Mouse (Mus musculus) liver, embryonic 14.5 days (tissue): ENCODE data around the gene Srf. TPM values are rescaled to one million over a fixed set of nuclear protein-coding genes. Genes with fewer than 3 reads are reported as not detected.
A peak's percentile ranks its signal among the peaks of the same experiment; 100 is the strongest.

Experiments
- ATAC-seq: fragments of 200-750 bp; cut with Nextera tagmentation; 2 replicates; pipeline ENCODE4 v1.8.0; 2017; ENCODE audit warnings: moderate number of reproducible peaks, mild to moderate bottlenecking, moderate library complexity; ENCODE audit not compliant: insufficient read depth
- DNase-seq, 3 experiments: peaks; one replicate each; pipeline ENCODE4 v3.0.0-alpha.2; 2012 to 2013; ENCODE audit warnings: low read depth in 3 of 3, low spot score in 3 of 3
- H3K27ac ChIP-seq: fragments of 300-500 bp; sonication (generic); 2 replicates; pipeline ENCODE4 v1.5.1; 2014; ENCODE audit warnings: moderate library complexity, mild to moderate bottlenecking, control low read depth, inconsistent platforms
- H3K27me3 ChIP-seq: fragments of 300-500 bp; sonication (generic); 2 replicates; pipeline ENCODE4 v1.6.1; 2014; ENCODE audit warnings: mild to moderate bottlenecking, low read length, moderate library complexity; ENCODE audit not compliant: control insufficient read depth, insufficient read depth
- H3K36me3 ChIP-seq: fragments of 300-500 bp; sonication (generic); replicated peaks from 2 replicates; pipeline ENCODE4 v1.6.1; 2014; ENCODE audit warnings: low read depth; ENCODE audit not compliant: control insufficient read depth, insufficient read depth
- H3K4me1 ChIP-seq, 2 experiments: fragments of 200-500 bp in 1 of 2; fragments of 300-500 bp in 1 of 2; sonication (generic) in 1 of 2; replicated peaks; 2 replicates each; pipeline ENCODE4 v1.6.1; 2012 to 2014; ENCODE audit warnings: antibody characterized with exemption in 1 of 2, inconsistent platforms in 1 of 2, low read length in 1 of 2; ENCODE audit not compliant: control insufficient read depth in 2 of 2, insufficient read depth in 2 of 2
- H3K4me2 ChIP-seq: fragments of 300-500 bp; sonication (generic); 2 replicates; pipeline ENCODE4 v1.6.1; 2014; ENCODE audit warnings: low read depth, mild to moderate bottlenecking, control low read depth, moderate library complexity
- H3K4me3 ChIP-seq, 2 experiments: fragments of 200-500 bp in 1 of 2; fragments of 300-500 bp in 1 of 2; sonication (generic) in 1 of 2; 2 replicates each; pipeline ENCODE4 v1.5.1; 2012 to 2014; ENCODE audit warnings: low read depth in 2 of 2, low read length in 2 of 2, mild to moderate bottlenecking in 2 of 2, control low read depth in 1 of 2, inconsistent platforms in 1 of 2, moderate library complexity in 1 of 2; ENCODE audit not compliant: insufficient read depth in 1 of 2
- H3K9ac ChIP-seq: fragments of 300-500 bp; sonication (generic); replicated peaks from 2 replicates; pipeline ENCODE4 v1.6.1; 2014; ENCODE audit warnings: mild to moderate bottlenecking, control low read depth, moderate library complexity
- H3K9me3 ChIP-seq: fragments of 300-500 bp; sonication (generic); 2 replicates; pipeline ENCODE4 v1.6.1; 2016; ENCODE audit warnings: low read length, mixed read lengths; ENCODE audit not compliant: control insufficient read depth
- CTCF ChIP-seq: IDR thresholded peaks from 2 replicates; pipeline ENCODE4 v1.5.1; 2016; ENCODE audit warnings: antibody characterized with exemption, low read depth, control low read depth
- EP300 ChIP-seq: IDR thresholded peaks from 2 replicates; pipeline ENCODE4 v1.6.1; 2016; ENCODE audit warnings: antibody characterized with exemption, low read depth
- WGBS: fragments of 180-500 bp; shearing (Covaris S2); extraction: QIAGEN DNeasy Blood & Tissue Kit; methylation state at CpG from one replicate; pipeline ENCODE4 v1.1.7; 2014; ENCODE audit not compliant: insufficient replicate concordance; 5-methylcytosine and 5-hydroxymethylcytosine counted together
- polyA plus RNA-seq, 2 experiments: library from polyadenylated mRNA; depleted of rRNA in 1 of 2; stranded (reverse) in 1 of 2; unstranded in 1 of 2; fragments of >200 nt; fragmentation: Nextera tagmentation in 1 of 2; extraction: Ambion mirVana in 1 of 2; gene quantifications; 2 replicates each; pipeline versions ENCODE4 v1.2.1 to v1.2.3; 2012 to 2014

The Srf gene
- polyA plus RNA-seq, 2 experiments, result 2.5 to 16.0 TPM

- Histone ChIP-seq H3K4me2 (no peak overlapping the region), H3K27me3 (peaks cover 9% of the 10 kb centered on the region), H3K4me1 (peaks cover 9 to 20% of the 10 kb centered on the region in 2 experiments), H3K27ac (no peak overlapping the region), H3K4me3 (no peak overlapping the region), H3K36me3 (peaks cover 13% of the 10 kb centered on the region), H3K9ac (no peak overlapping the region), H3K9me3 (no peaks in the 10 kb centered on the region)
- ATAC-seq, result no peak
- no peak for TF ChIP-seq CTCF
- TF ChIP-seq EP300, result no peak
- WGBS, result 80% methylated on average over 6 of the region's 6 CpGs
- no peak for DNase-seq
Observed at GRCm38 (mm10) chr17:46551369-46551768, 4.6 kb downstream of the Srf start.

DNA sequence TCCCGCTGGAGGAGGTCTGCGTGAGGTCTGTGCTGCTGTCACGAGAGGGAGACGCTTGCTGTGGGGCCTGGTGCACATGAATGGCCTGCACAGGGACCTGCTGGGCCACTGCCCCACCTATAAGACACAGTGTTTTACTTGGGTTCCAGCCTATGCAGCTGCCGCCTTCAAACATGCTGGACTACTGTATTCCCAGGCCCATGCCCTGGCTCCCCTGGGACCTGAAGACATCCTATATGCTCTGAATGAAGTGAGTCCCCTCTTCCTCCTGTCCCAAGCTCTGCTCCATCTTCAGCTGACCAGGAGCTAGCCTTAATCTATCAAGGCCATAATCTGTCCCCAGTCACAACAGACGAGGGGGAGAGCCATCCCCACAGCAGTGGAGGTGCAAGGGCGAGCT lies 5.1 kb downstream of the Srf start:
- DNase-seq (no peak), ATAC-seq (no peak)
- Histone ChIP-seq H3K36me3 (peaks cover 13% of the 10 kb centered on the region), H3K9me3 (no peaks in the 10 kb centered on the region), H3K27me3 (peaks cover 14% of the 10 kb centered on the region), H3K27ac (no peak overlapping the region), H3K4me1 (peaks cover 9 to 20% of the 10 kb centered on the region in 2 experiments), H3K4me2 (no peak overlapping the region), H3K9ac (no peak overlapping the region), H3K4me3 (no peak overlapping the region)
- TF ChIP-seq EP300 (no peak), CTCF (no peak)
- 83% methylated on average over 7 of the region's 7 CpGs for WGBS

GRCm38 (mm10) chr17:46549642-46550041 lies 6.3 kb downstream of the Srf start:
- H3K36me3 ChIP-seq, result peaks cover 13% of the 10 kb centered on the region
- H3K4me3 ChIP-seq, result no peak overlapping the region
- peaks cover 9 to 19% of the 10 kb centered on the region in 2 experiments for H3K4me1 ChIP-seq
- TF ChIP-seq EP300 (no peak), CTCF (no peak)
- WGBS, result 84% methylated on average over 9 of the region's 9 CpGs
- H3K27me3 ChIP-seq, result peaks cover 22% of the 10 kb centered on the region
- no peak overlapping the region for H3K27ac ChIP-seq
- no peak for ATAC-seq
- H3K4me2 ChIP-seq, result no peak overlapping the region
- no peak for DNase-seq
- no peaks in the 10 kb centered on the region for H3K9me3 ChIP-seq
- no peak overlapping the region for H3K9ac ChIP-seq

GRCm38 (mm10) chr17:46549193-46549592 lies 6.8 kb downstream of the Srf start:
- no peak overlapping the region for H3K4me3 ChIP-seq
- H3K9me3 ChIP-seq, result no peaks in the 10 kb centered on the region
- peaks cover 22% of the 10 kb centered on the region for H3K27me3 ChIP-seq
- peaks cover 13% of the 10 kb centered on the region for H3K36me3 ChIP-seq
- DNase-seq, result no peak
- H3K4me1 ChIP-seq, result peaks cover 5 to 14% of the 10 kb centered on the region in 2 experiments
- no peak overlapping the region for H3K9ac ChIP-seq
- no peak for TF ChIP-seq EP300
- peak; percentile 77 for TF ChIP-seq CTCF
- no peak overlapping the region for H3K27ac ChIP-seq
- no peak for ATAC-seq
- WGBS, result 52% methylated on average over 8 of the region's 8 CpGs
- no peak overlapping the region for H3K4me2 ChIP-seq

- Histone ChIP-seq H3K27me3 (peaks cover 22% of the 10 kb centered on the region), H3K9me3 (no peaks in the 10 kb centered on the region), H3K4me1 (peaks cover 5 to 10% of the 10 kb centered on the region in 2 experiments; a peak in 3 of 4 replicates), H3K9ac (no peak overlapping the region), H3K36me3 (peaks cover 13% of the 10 kb centered on the region), H3K4me2 (no peak overlapping the region), H3K4me3 (no peak overlapping the region), H3K27ac (no peak overlapping the region)
- DNase-seq (no peak), ATAC-seq (no peak)
- WGBS, result 67% methylated on average over 11 of the region's 11 CpGs
- TF ChIP-seq EP300 (no peak), CTCF (no peak)
Observed at GRCm38 (mm10) chr17:46548741-46549140, 7.2 kb downstream of the Srf start.
